Mouse (Mus musculus) CH12.LX (cell line): Measurements from ENCODE around the gene Trim60.

Experiments
- CTCF ChIP-seq, 2 experiments: IDR thresholded peaks in 1 of 2; conservative IDR thresholded peaks in 1 of 2; 2 replicates each; pipeline ENCODE4 v1.5.1; 2011 to 2012; ENCODE audit warnings: low read depth in 2 of 2, low read length in 2 of 2, improper control_type of control experiment in 1 of 2, inconsistent platforms in 1 of 2, mild to moderate bottlenecking in 1 of 2, moderate library complexity in 1 of 2
- E2F4 ChIP-seq: IDR thresholded peaks from 2 replicates; pipeline ENCODE4 v1.6.1; 2011; ENCODE audit warnings: low read depth, low read length, improper control_type of control experiment; ENCODE audit not compliant: insufficient replicate concordance
- HCFC1 ChIP-seq: IDR thresholded peaks from 2 replicates; pipeline ENCODE4 v1.6.1; 2012; ENCODE audit warnings: low read depth, mild to moderate bottlenecking, inconsistent platforms, low read length, improper control_type of control experiment
- IRF4 ChIP-seq: IDR thresholded peaks from 2 replicates; pipeline ENCODE4 v1.6.1; 2014; ENCODE audit warnings: low read depth, mild to moderate bottlenecking, inconsistent platforms, low read length, improper control_type of control experiment
- JUND ChIP-seq: conservative IDR thresholded peaks from 2 replicates; pipeline ENCODE4 v1.6.1; 2011; ENCODE audit warnings: low read depth, low read length, improper control_type of control experiment
- MAZ ChIP-seq: IDR thresholded peaks from 2 replicates; pipeline ENCODE4 v1.6.1; 2012; ENCODE audit warnings: low read depth, mild to moderate bottlenecking, inconsistent platforms, low read length, improper control_type of control experiment, moderate library complexity
- MEF2A ChIP-seq: IDR thresholded peaks from 2 replicates; pipeline ENCODE4 v1.6.1; 2014; ENCODE audit warnings: low read depth, mild to moderate bottlenecking, inconsistent platforms, low read length, improper control_type of control experiment, borderline replicate concordance
- POLR2A ChIP-seq: IDR thresholded peaks from 2 replicates; pipeline ENCODE4 v1.6.1; 2011; ENCODE audit warnings: low read depth, mild to moderate bottlenecking, improper control_type of control experiment, low read length
- TCF12 ChIP-seq: IDR thresholded peaks from 2 replicates; pipeline ENCODE4 v1.6.1; 2014; ENCODE audit warnings: low read depth, mild to moderate bottlenecking, inconsistent platforms, low read length, improper control_type of control experiment
- USF2 ChIP-seq: conservative IDR thresholded peaks from 2 replicates; pipeline ENCODE4 v1.6.1; 2011; ENCODE audit warnings: low read depth, low read length, improper control_type of control experiment

GRCm38 (mm10) chr8:64962836-64963235 lies 55.5 kb downstream of the Trim60 start:
- TF ChIP-seq MEF2A (no peak), USF2 (no peak), POLR2A (no peak), IRF4 (no peak), CTCF (conservative IDR thresholded peaks at IDR 0.05 in 1 of 2, IDR thresholded peaks at IDR 0.05 in 1 of 2; ENCODE audit: low read depth in 2 of 2, low read length in 2 of 2) (peak in 1 of 2 experiments; percentile 67; a peak in 2 of 4 replicates), HCFC1 (no peak), E2F4 (no peak), JUND (no peak), TCF12 (no peak), MAZ (no peak)
